Mouse (Mus musculus): ENCODE data around the gene Rbfox3.

GRCm38 (mm10) chr11:118540411-118541026 lies 370.9 kb downstream of the Rbfox3 start:
- no peak for TF ChIP-seq CTCF (IDR thresholded peaks at IDR 0.05; ENCODE audit: control insufficient read depth, insufficient read depth, low read length)
- no peak for TF ChIP-seq POLR2A (IDR thresholded peaks at IDR 0.05; ENCODE audit: borderline replicate concordance, control insufficient read depth, low read depth, low read length)
